In the genomic region with DNA sequence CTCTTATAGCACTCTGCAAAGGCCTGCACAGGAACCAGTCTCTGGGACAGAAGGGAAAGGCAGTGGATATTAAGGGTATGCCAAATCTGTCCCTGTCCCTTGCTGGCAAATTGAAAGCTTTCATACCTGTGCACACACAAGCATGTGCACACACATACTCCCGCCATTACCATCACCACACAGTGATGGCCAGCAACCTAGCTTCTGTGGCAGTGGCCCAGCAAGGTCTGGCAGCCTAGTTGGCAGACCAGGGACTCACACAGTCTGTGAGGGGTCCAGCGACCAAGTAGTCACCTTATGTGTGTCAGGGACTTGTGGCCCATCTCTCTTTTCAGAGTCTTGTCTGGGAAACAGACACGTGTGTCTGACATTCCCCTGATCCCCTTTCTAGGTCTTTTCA, we compare ENCODE assay signal across 8 mouse cellular contexts. TPM values are rescaled to one million over a fixed set of nuclear protein-coding genes. Genes with fewer than 3 reads are reported as not detected.
A peak's percentile ranks its signal among the peaks of the same experiment; 100 is the strongest.
DNase-seq lines count a peak whose midpoint lies in the region; ATAC-seq and TF ChIP-seq lines count a peak whose summit lies in the region.

No protein-coding gene starts in this region.

- ATAC-seq in heart, postnatal 0 days (ENCODE audit: insufficient read depth, low read depth) = no peak
- no peak for ATAC-seq in liver, embryonic 15.5 days (ENCODE audit: insufficient read depth)

- intact Hi-C loops in heart, adult 2 months (cut with DNase I) = no loop called here

- no peaks in the 10 kb centered on the region for H3K27me3 ChIP-seq in heart, adult 2 months (ENCODE audit: control insufficient read depth, insufficient read depth, low read length)
- H3K27me3 ChIP-seq in E14TG2a.4 (ENCODE audit: insufficient read depth, low read length) = no peaks in the 10 kb centered on the region
- H3K27me3 ChIP-seq in heart, postnatal 0 days (ENCODE audit: control insufficient read depth, insufficient read depth, low read length) = no peaks in the 10 kb centered on the region
- no peaks in the 10 kb centered on the region for H3K27me3 ChIP-seq in liver, embryonic 15.5 days

- TF ChIP-seq EP300 in heart, adult 2 months (IDR thresholded peaks at IDR 0.05; ENCODE audit: insufficient read depth, low read depth, low read length) = no peak
- no peak for TF ChIP-seq EP300 in heart, postnatal 0 days (IDR thresholded peaks at IDR 0.05; ENCODE audit: low read depth)

- H3K36me3 ChIP-seq in heart, adult 2 months (ENCODE audit: control insufficient read depth, insufficient read depth, low read length) = no peaks in the 10 kb centered on the region
- H3K36me3 ChIP-seq in E14TG2a.4 (ENCODE audit: insufficient read depth, low read length) = peaks cover 35% of the 10 kb centered on the region
- H3K36me3 ChIP-seq in heart, postnatal 0 days (replicated peaks; ENCODE audit: control insufficient read depth, insufficient read depth, low read length) = peaks cover 10% of the 10 kb centered on the region
- peaks cover 17% of the 10 kb centered on the region for H3K36me3 ChIP-seq in liver, embryonic 15.5 days (replicated peaks)

- H3K4me1 ChIP-seq in heart, adult 2 months (ENCODE audit: control insufficient read depth, insufficient read depth, low read length) = peaks cover 24% of the 10 kb centered on the region
- peaks cover 86% of the 10 kb centered on the region for H3K4me1 ChIP-seq in E14TG2a.4 (replicated peaks; ENCODE audit: low read depth, low read length)
- H3K4me1 ChIP-seq in heart, postnatal 0 days (ENCODE audit: control insufficient read depth, insufficient read depth) = peaks cover 35% of the 10 kb centered on the region
- peaks cover 88% of the 10 kb centered on the region for H3K4me1 ChIP-seq in liver, embryonic 15.5 days (replicated peaks)

- H3K4me2 ChIP-seq in heart, postnatal 0 days (ENCODE audit: low read depth, low read length) = peak overlapping the region; percentile 88; the same call in 1 of the 2 replicates
- H3K4me2 ChIP-seq in liver, embryonic 15.5 days = peak overlapping the region; percentile 85

- WGBS in heart, adult 2 months = 68% methylated on average over 3 of the region's 3 CpGs
- WGBS in heart, postnatal 0 days = 59% methylated on average over 3 of the region's 3 CpGs
- 57% methylated on average over 3 of the region's 3 CpGs for WGBS in liver, embryonic 15.5 days (ENCODE audit: insufficient replicate concordance)

- peak overlapping the region; percentile 55; the same call in 1 of the 2 replicates for H3K27ac ChIP-seq in heart, adult 2 months
- peak overlapping the region; percentile 84 for H3K27ac ChIP-seq in heart, postnatal 0 days (ENCODE audit: low read depth)
- peak overlapping the region; percentile 82 for H3K27ac ChIP-seq in liver, embryonic 15.5 days (replicated peaks)

- TF ChIP-seq POLR2A in heart, adult 2 months (IDR thresholded peaks at IDR 0.05; ENCODE audit: insufficient read depth, low read depth, low read length) = no peak

- no peak overlapping the region for H3K4me3 ChIP-seq in heart, adult 2 months
- peak overlapping the region; percentile 78 for H3K4me3 ChIP-seq in E14TG2a.4 (replicated peaks; ENCODE audit: low read length)
- H3K4me3 ChIP-seq in heart, postnatal 0 days (ENCODE audit: low read depth, low read length) = no peak overlapping the region
- H3K4me3 ChIP-seq in liver, embryonic 15.5 days (replicated peaks) = peak overlapping the region; percentile 62

- H3K79me2 ChIP-seq in heart, adult 2 months (replicated peaks; ENCODE audit: control insufficient read depth, insufficient read depth, low read length) = peaks cover 2% of the 10 kb centered on the region; the same call in 1 of the 2 replicates

- no peak for TF ChIP-seq CTCF in heart, adult 2 months (IDR thresholded peaks at IDR 0.05)
- no peak for TF ChIP-seq CTCF in E14TG2a.4 (conservative IDR thresholded peaks at IDR 0.05; ENCODE audit: low read length)
- no peak for TF ChIP-seq CTCF in heart, postnatal 0 days (IDR thresholded peaks at IDR 0.05; ENCODE audit: low read depth)

- no peak overlapping the region for H3K9ac ChIP-seq in heart, adult 2 months (ENCODE audit: low read depth, low read length)
- no peak overlapping the region; the same call in 1 of the 2 replicates for H3K9ac ChIP-seq in heart, postnatal 0 days (replicated peaks; ENCODE audit: low read depth, low read length)
- peak overlapping the region; percentile 49 for H3K9ac ChIP-seq in liver, embryonic 15.5 days

- no peak for DNase-seq in heart, adult 2 months
- DNase-seq in heart, adult 8-10 months (ENCODE audit: low spot score) = no peak
- DNase-seq in heart, postnatal 0 days (ENCODE audit: low spot score) = no peak
- DNase-seq in adrenal gland, postnatal 25 days = no peak
- no peak for DNase-seq in thymus, postnatal 0 days (ENCODE audit: low spot score)
- no peak for DNase-seq in adipocyte (ENCODE audit: low spot score)

- H3K9me3 ChIP-seq in E14TG2a.4 (ENCODE audit: low read length) = no peaks in the 10 kb centered on the region
- no peaks in the 10 kb centered on the region for H3K9me3 ChIP-seq in heart, postnatal 0 days (replicated peaks; ENCODE audit: control insufficient read depth, low read length)
- no peaks in the 10 kb centered on the region for H3K9me3 ChIP-seq in liver, embryonic 15.5 days (replicated peaks)

RNA-seq across cellular contexts. Expression of a gene that starts 11.2 kb away (rescaled TPM):
- 10 to 100 TPM; 25.3 to 35.4 TPM for total RNA-seq in heart, adult 2 months (2021)
- polyA plus RNA-seq in heart, adult 2 months (2012; rRNA removed) = 42.6 and 54.0 TPM in 2 replicates
- 10 to 100 TPM; 31.0 to 42.3 (median 36.5) TPM for total RNA-seq in heart, adult 8-10 months (2022)
- 77.2 and 81.7 TPM in 2 replicates for total RNA-seq in heart, postnatal 0 days (2014; rRNA removed; ENCODE audit: low replicate concordance)
- 29.9 and 31.0 TPM in 2 replicates for polyA plus RNA-seq in heart, postnatal 0 days (2015; fragmentation: Nextera tagmentation; extraction: Ambion mirVana)
- 53.5 and 60.6 TPM in 2 replicates for polyA plus RNA-seq in liver, embryonic 15.5 days (2015; fragmentation: Nextera tagmentation; extraction: Ambion mirVana)
- 125 and 160 TPM in 2 replicates for total RNA-seq in adrenal gland, postnatal 25 days (2021)
- 82.6 and 100 TPM in 2 replicates for polyA plus RNA-seq in thymus, postnatal 0 days (2015; fragmentation: Nextera tagmentation; extraction: Ambion mirVana)

Comparison
In these comparisons a context has a peak if more than half of its experiments do, and no peak if none do; other contexts are left out.
1. H3K4me3 ChIP-seq: peak in E14TG2a.4 (single experiment) and liver, embryonic 15.5 days (single experiment); none in heart, adult 2 months (single experiment) and heart, postnatal 0 days (single experiment).
2. Peak in every context shown above with its lines, with median percentiles within 50 percentile points of each other: H3K27ac ChIP-seq.